Mouse (Mus musculus) midbrain, embryonic 16.5 days (tissue): ENCODE data around the gene Map4k4. TPM values are rescaled to one million over a fixed set of nuclear protein-coding genes. Genes with fewer than 3 reads are reported as not detected.

Experiments used
- ATAC-seq: fragments of 200-750 bp; cut with Nextera tagmentation; 2 replicates; pipeline ENCODE4 v1.8.0; 2017; ENCODE audit warnings: moderate TSS enrichment
- H3K27ac ChIP-seq: fragments of 300-500 bp; sonication (generic); 2 replicates; pipeline ENCODE4 v1.5.1; 2014; ENCODE audit warnings: mild to moderate bottlenecking, low read length, mixed read lengths
- H3K27me3 ChIP-seq: fragments of 300-500 bp; sonication (generic); 2 replicates; pipeline ENCODE4 v1.6.1; 2014; ENCODE audit warnings: low read depth, low read length, mixed read lengths; ENCODE audit not compliant: control insufficient read depth, insufficient read depth
- H3K36me3 ChIP-seq: fragments of 300-500 bp; sonication (generic); 2 replicates; pipeline ENCODE4 v1.6.1; 2014; ENCODE audit warnings: mild to moderate bottlenecking, low read length, moderate library complexity, mixed read lengths; ENCODE audit not compliant: control insufficient read depth, insufficient read depth
- H3K4me1 ChIP-seq: fragments of 300-500 bp; sonication (generic); 2 replicates; pipeline ENCODE4 v1.6.1; 2014; ENCODE audit warnings: mild to moderate bottlenecking, low read length, mixed read lengths; ENCODE audit not compliant: control insufficient read depth, insufficient read depth
- H3K4me2 ChIP-seq: fragments of 300-500 bp; sonication (generic); 2 replicates; pipeline ENCODE4 v1.6.1; 2014; ENCODE audit warnings: mild to moderate bottlenecking, low read length, mixed read lengths
- H3K4me3 ChIP-seq: fragments of 300-500 bp; sonication (generic); 2 replicates; pipeline ENCODE4 v1.5.1; 2014; ENCODE audit warnings: low read depth, mild to moderate bottlenecking, low read length, moderate library complexity, mixed read lengths
- H3K9ac ChIP-seq: fragments of 300-500 bp; sonication (generic); 2 replicates; pipeline ENCODE4 v1.6.1; 2014; ENCODE audit warnings: low read depth, low read length, mixed read lengths
- H3K9me3 ChIP-seq: fragments of 300-500 bp; sonication (generic); replicated peaks from 2 replicates; pipeline ENCODE4 v1.6.1; 2014; ENCODE audit warnings: mild to moderate bottlenecking, low read length, mixed read lengths; ENCODE audit not compliant: control insufficient read depth, poor library complexity, severe bottlenecking
- WGBS: fragments of 180-500 bp; shearing (Covaris S2); extraction: QIAGEN DNeasy Blood & Tissue Kit; methylation state at CpG from one replicate; pipeline ENCODE4 v1.1.7; 2014; 5-methylcytosine and 5-hydroxymethylcytosine counted together
- polyA plus RNA-seq: library from polyadenylated mRNA; unstranded; fragments of >200 nt; fragmentation: Nextera tagmentation; extraction: Ambion mirVana; gene quantifications from 2 replicates; pipeline ENCODE4 v1.2.1, GENCODE M21; 2015

Gene Map4k4
- polyA plus RNA-seq, 1 experiment from 2014 or later, result 31.4 TPM

GRCm38 (mm10) chr1:39984331-39984730 is 83.6 kb downstream of the Map4k4 start:
- 90% methylated on average over 9 of the region's 9 CpGs for WGBS

GRCm38 (mm10) chr1:39986820-39987219 is 86.1 kb downstream of the Map4k4 start:
- ATAC-seq, result no peak
- H3K4me3 ChIP-seq, result no peak overlapping the region
- no peak overlapping the region for H3K4me2 ChIP-seq
- no peaks in the 10 kb centered on the region for H3K9me3 ChIP-seq
- no peak overlapping the region for H3K27ac ChIP-seq
- H3K36me3 ChIP-seq, result peaks cover 40% of the 10 kb centered on the region
- WGBS, result 91% methylated on average over 9 of the region's 9 CpGs
- H3K4me1 ChIP-seq, result no peaks in the 10 kb centered on the region
- H3K9ac ChIP-seq, result no peak overlapping the region
- no peaks in the 10 kb centered on the region for H3K27me3 ChIP-seq

More at GRCm38 (mm10) chr1:39984331-39984730, 83.6 kb downstream of the Map4k4 start:
- H3K27ac ChIP-seq, result no peak overlapping the region
- H3K4me1 ChIP-seq, result peaks cover 5% of the 10 kb centered on the region; the same call in 1 of the 2 replicates
- no peaks in the 10 kb centered on the region for H3K27me3 ChIP-seq
- no peak overlapping the region for H3K9ac ChIP-seq
- ATAC-seq, result no peak
- H3K4me3 ChIP-seq, result no peak overlapping the region
- peaks cover 28% of the 10 kb centered on the region for H3K36me3 ChIP-seq
- H3K4me2 ChIP-seq, result no peak overlapping the region
- no peaks in the 10 kb centered on the region for H3K9me3 ChIP-seq

- no peak overlapping the region for H3K9ac ChIP-seq
- no peak overlapping the region for H3K27ac ChIP-seq
- no peak overlapping the region for H3K4me2 ChIP-seq
- H3K27me3 ChIP-seq, result no peaks in the 10 kb centered on the region
- peaks cover 40% of the 10 kb centered on the region for H3K36me3 ChIP-seq
- no peak for ATAC-seq
- WGBS, result 90% methylated on average over 12 of the region's 12 CpGs
- H3K4me3 ChIP-seq, result no peak overlapping the region
- no peaks in the 10 kb centered on the region for H3K4me1 ChIP-seq
- H3K9me3 ChIP-seq, result no peaks in the 10 kb centered on the region
Observed at GRCm38 (mm10) chr1:39988841-39989240, 88.1 kb downstream of the Map4k4 start.

- peaks cover 37% of the 10 kb centered on the region for H3K36me3 ChIP-seq
- ATAC-seq, result no peak
- no peak overlapping the region for H3K9ac ChIP-seq
- 95% methylated on average over 9 of the region's 9 CpGs for WGBS
- no peak overlapping the region for H3K4me2 ChIP-seq
- H3K4me1 ChIP-seq, result no peaks in the 10 kb centered on the region
- H3K27ac ChIP-seq, result no peak overlapping the region
- H3K4me3 ChIP-seq, result no peak overlapping the region
- no peaks in the 10 kb centered on the region for H3K9me3 ChIP-seq
- H3K27me3 ChIP-seq, result no peaks in the 10 kb centered on the region
Observed at GRCm38 (mm10) chr1:39990041-39990440, 89.3 kb downstream of the Map4k4 start.

GRCm38 (mm10) chr1:39993921-39994320 is 93.2 kb downstream of the Map4k4 start:
- no peak overlapping the region for H3K27ac ChIP-seq
- peaks cover 28% of the 10 kb centered on the region for H3K36me3 ChIP-seq

GRCm38 (mm10) chr1:39995593-39995992 is 94.9 kb downstream of the Map4k4 start:
- ATAC-seq, result no peak
- WGBS, result 89% methylated on average over 2 of the region's 2 CpGs
- H3K36me3 ChIP-seq, result peaks cover 29% of the 10 kb centered on the region
- no peaks in the 10 kb centered on the region for H3K4me1 ChIP-seq
- H3K4me2 ChIP-seq, result no peak overlapping the region
- no peak overlapping the region for H3K4me3 ChIP-seq
- H3K27me3 ChIP-seq, result no peaks in the 10 kb centered on the region
- no peak overlapping the region for H3K9ac ChIP-seq
- no peak overlapping the region for H3K27ac ChIP-seq
- no peaks in the 10 kb centered on the region for H3K9me3 ChIP-seq

More at GRCm38 (mm10) chr1:39993921-39994320, 93.2 kb downstream of the Map4k4 start:
- H3K4me1 ChIP-seq, result no peaks in the 10 kb centered on the region
- H3K9ac ChIP-seq, result no peak overlapping the region
- H3K27me3 ChIP-seq, result no peaks in the 10 kb centered on the region
- 85% methylated on average over 7 of the region's 7 CpGs for WGBS
- no peaks in the 10 kb centered on the region for H3K9me3 ChIP-seq
- H3K4me3 ChIP-seq, result no peak overlapping the region
- no peak overlapping the region for H3K4me2 ChIP-seq
- no peak for ATAC-seq

GRCm38 (mm10) chr1:40000476-40000875 is 99.8 kb downstream of the Map4k4 start:
- no peak for ATAC-seq
- H3K4me1 ChIP-seq, result no peaks in the 10 kb centered on the region
- H3K9me3 ChIP-seq, result no peaks in the 10 kb centered on the region
- no peak overlapping the region for H3K27ac ChIP-seq
- peaks cover 48% of the 10 kb centered on the region for H3K36me3 ChIP-seq
- H3K4me2 ChIP-seq, result no peak overlapping the region
- H3K9ac ChIP-seq, result no peak overlapping the region
- 75% methylated on average over 16 of the region's 16 CpGs for WGBS
- no peaks in the 10 kb centered on the region for H3K27me3 ChIP-seq
- H3K4me3 ChIP-seq, result no peak overlapping the region

- Histone ChIP-seq H3K4me3 (no peak overlapping the region), H3K36me3 (peaks cover 50% of the 10 kb centered on the region), H3K4me2 (no peak overlapping the region), H3K9ac (no peak overlapping the region), H3K27me3 (no peaks in the 10 kb centered on the region), H3K27ac (no peak overlapping the region), H3K9me3 (no peaks in the 10 kb centered on the region), H3K4me1 (no peaks in the 10 kb centered on the region)
- 75% methylated on average over 5 of the region's 5 CpGs for WGBS
- ATAC-seq, result no peak
Observed at GRCm38 (mm10) chr1:40000899-40001298, 100.2 kb downstream of the Map4k4 start.

GRCm38 (mm10) chr1:40002129-40002727 is 101.5 kb downstream of the Map4k4 start:
- Histone ChIP-seq H3K27me3 (no peaks in the 10 kb centered on the region), H3K4me2 (no peak overlapping the region), H3K9me3 (no peaks in the 10 kb centered on the region), H3K9ac (no peak overlapping the region), H3K36me3 (peaks cover 58% of the 10 kb centered on the region), H3K4me3 (no peak overlapping the region), H3K27ac (no peak overlapping the region), H3K4me1 (no peaks in the 10 kb centered on the region)
- WGBS, result 86% methylated on average over 4 of the region's 4 CpGs
- no peak for ATAC-seq
